Mouse (Mus musculus) neural tube, embryonic 14.5 days (tissue): ENCODE data around the gene Tmem98. TPM values are rescaled to one million over a fixed set of nuclear protein-coding genes. Genes with fewer than 3 reads are reported as not detected.

ENCODE experiments used
- ATAC-seq: fragments of 200-750 bp; cut with Nextera tagmentation; 2 replicates; pipeline ENCODE4 v1.8.0; 2017; ENCODE audit warnings: low read depth, mild to moderate bottlenecking, moderate TSS enrichment, moderate library complexity
- H3K27ac ChIP-seq: fragments of 300-500 bp; sonication (generic); 2 replicates; pipeline ENCODE4 v1.5.1; 2014; ENCODE audit warnings: low read depth, mild to moderate bottlenecking, control low read depth, low read length, moderate library complexity, mixed read lengths
- H3K27me3 ChIP-seq: fragments of 300-500 bp; sonication (generic); 2 replicates; pipeline ENCODE4 v1.6.1; 2014; ENCODE audit warnings: low read length; ENCODE audit not compliant: control insufficient read depth, insufficient read depth
- H3K36me3 ChIP-seq: fragments of 300-500 bp; sonication (generic); 2 replicates; pipeline ENCODE4 v1.6.1; 2014; ENCODE audit warnings: low read length, mixed read lengths; ENCODE audit not compliant: control insufficient read depth, insufficient read depth
- H3K4me1 ChIP-seq: fragments of 300-500 bp; sonication (generic); 2 replicates; pipeline ENCODE4 v1.6.1; 2014; ENCODE audit warnings: low read length; ENCODE audit not compliant: control insufficient read depth, insufficient read depth
- H3K4me2 ChIP-seq: fragments of 300-500 bp; sonication (generic); 2 replicates; pipeline ENCODE4 v1.6.1; 2014; ENCODE audit warnings: mild to moderate bottlenecking, low read depth, low read length, control low read depth
- H3K4me3 ChIP-seq: fragments of 300-500 bp; sonication (generic); 2 replicates; pipeline ENCODE4 v1.5.1; 2014; ENCODE audit warnings: low read depth, low read length, control low read depth, mixed read lengths
- H3K9ac ChIP-seq: fragments of 300-500 bp; sonication (generic); replicated peaks from 2 replicates; pipeline ENCODE4 v1.6.1; 2014; ENCODE audit warnings: low read depth, mild to moderate bottlenecking, control low read depth, low read length, mixed read lengths
- H3K9me3 ChIP-seq: fragments of 300-500 bp; sonication (generic); 2 replicates; pipeline ENCODE4 v1.6.1; 2016; ENCODE audit warnings: low read length; ENCODE audit not compliant: control insufficient read depth
- WGBS: fragments of 180-500 bp; shearing (Covaris S2); extraction: QIAGEN DNeasy Blood & Tissue Kit; methylation state at CpG from one replicate; pipeline ENCODE4 v1.1.7; 2014; 5-methylcytosine and 5-hydroxymethylcytosine counted together
- polyA plus RNA-seq: library from polyadenylated mRNA; unstranded; fragments of >200 nt; fragmentation: Nextera tagmentation; extraction: Ambion mirVana; gene quantifications from 2 replicates; pipeline ENCODE4 v1.2.1, GENCODE M21; 2014

Gene Tmem98
- polyA plus RNA-seq, 1 experiment from 2014 or later = 12.1 TPM

DNA sequence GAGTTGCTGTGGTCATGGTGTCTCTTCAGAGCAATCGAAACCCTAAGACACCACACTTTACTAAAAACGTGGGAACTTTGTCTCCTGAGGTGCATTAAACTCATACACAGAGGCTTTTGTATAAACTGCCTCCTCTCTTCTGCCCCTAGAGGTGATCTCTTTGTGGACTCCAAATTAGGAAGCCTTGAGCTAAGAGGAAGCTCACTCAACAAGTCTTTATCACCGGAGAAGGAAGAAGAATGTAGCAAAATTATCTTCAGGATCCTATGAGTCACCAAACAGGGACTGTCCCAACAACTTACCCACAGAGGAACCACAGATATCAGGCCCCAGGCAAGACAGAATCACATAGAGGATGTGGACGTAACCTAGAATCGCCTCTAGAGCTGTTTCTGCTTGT lies 24.3 kb upstream of the Tmem98 start:
- WGBS = 93% methylated on average over 5 of the region's 5 CpGs
- H3K27me3 ChIP-seq = no peaks in the 10 kb centered on the region

DNA sequence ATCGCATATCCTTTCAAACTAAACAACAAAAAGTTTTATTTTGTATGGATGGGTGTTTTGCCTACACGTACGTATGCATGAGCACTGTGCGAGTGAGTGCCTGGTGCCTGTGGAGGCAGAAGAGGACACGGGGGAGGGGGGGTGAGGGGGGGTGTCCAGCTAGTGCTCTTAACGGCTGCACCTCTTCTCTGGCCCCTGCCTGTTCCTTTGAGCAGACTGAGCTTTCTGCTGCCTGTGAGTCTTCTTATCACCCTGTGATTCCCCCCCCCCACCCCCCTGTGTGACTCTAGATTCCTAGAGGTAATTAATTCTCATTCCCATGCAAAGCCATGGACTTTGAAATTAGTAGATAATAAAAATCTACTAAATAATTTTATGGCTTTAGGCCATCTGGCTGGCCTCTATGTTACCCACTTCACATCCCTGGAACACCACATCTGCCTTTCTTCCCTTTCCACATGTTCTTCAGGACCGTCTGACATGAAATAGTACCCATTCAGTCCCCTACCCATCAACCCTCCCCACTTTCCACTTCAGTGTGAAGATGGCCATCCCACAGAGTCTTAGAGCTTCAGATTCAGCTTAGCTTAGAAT lies 20.2 kb upstream of the Tmem98 start:
- H3K9me3 ChIP-seq = no peaks in the 10 kb centered on the region
- H3K36me3 ChIP-seq = no peaks in the 10 kb centered on the region
- no peak overlapping the region for H3K4me3 ChIP-seq
- no peak for ATAC-seq
- H3K27ac ChIP-seq = no peak overlapping the region
- H3K9ac ChIP-seq = no peak overlapping the region
- H3K27me3 ChIP-seq = no peaks in the 10 kb centered on the region
- H3K4me2 ChIP-seq = no peak overlapping the region
- no peaks in the 10 kb centered on the region for H3K4me1 ChIP-seq
- 42% methylated on average over 7 of the region's 7 CpGs for WGBS

More for the DNA sequence above, 24.3 kb upstream of the Tmem98 start:
- Histone ChIP-seq H3K4me2 (no peak overlapping the region), H3K4me3 (no peak overlapping the region), H3K9me3 (no peaks in the 10 kb centered on the region), H3K27ac (no peak overlapping the region), H3K4me1 (no peaks in the 10 kb centered on the region), H3K36me3 (no peaks in the 10 kb centered on the region), H3K9ac (no peak overlapping the region)
- ATAC-seq = no peak

DNA sequence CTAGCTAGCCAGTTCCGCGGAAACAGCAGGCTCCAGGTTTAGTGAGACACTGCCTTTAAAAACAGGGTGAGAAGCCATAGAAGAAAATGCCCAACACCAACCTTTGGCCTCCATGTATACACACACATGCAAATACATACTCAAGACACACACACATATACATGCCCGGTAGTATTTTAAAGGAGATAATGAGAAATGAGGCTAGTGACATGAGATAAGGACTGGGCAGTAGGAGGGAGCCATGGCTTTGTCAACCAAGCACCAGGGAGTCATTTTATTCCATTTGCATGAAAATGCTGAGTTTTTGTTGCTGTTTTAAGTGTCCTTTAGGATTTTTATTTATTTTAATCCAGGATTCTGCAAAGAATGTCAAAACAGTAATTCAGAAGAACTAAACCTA lies 19.6 kb upstream of the Tmem98 start:
- H3K4me3 ChIP-seq = no peak overlapping the region
- no peaks in the 10 kb centered on the region for H3K36me3 ChIP-seq
- no peak overlapping the region for H3K9ac ChIP-seq
- 63% methylated on average over 3 of the region's 3 CpGs for WGBS
- no peaks in the 10 kb centered on the region for H3K27me3 ChIP-seq
- no peak for ATAC-seq
- H3K4me2 ChIP-seq = no peak overlapping the region
- H3K4me1 ChIP-seq = no peaks in the 10 kb centered on the region
- no peak overlapping the region for H3K27ac ChIP-seq
- H3K9me3 ChIP-seq = no peaks in the 10 kb centered on the region

DNA sequence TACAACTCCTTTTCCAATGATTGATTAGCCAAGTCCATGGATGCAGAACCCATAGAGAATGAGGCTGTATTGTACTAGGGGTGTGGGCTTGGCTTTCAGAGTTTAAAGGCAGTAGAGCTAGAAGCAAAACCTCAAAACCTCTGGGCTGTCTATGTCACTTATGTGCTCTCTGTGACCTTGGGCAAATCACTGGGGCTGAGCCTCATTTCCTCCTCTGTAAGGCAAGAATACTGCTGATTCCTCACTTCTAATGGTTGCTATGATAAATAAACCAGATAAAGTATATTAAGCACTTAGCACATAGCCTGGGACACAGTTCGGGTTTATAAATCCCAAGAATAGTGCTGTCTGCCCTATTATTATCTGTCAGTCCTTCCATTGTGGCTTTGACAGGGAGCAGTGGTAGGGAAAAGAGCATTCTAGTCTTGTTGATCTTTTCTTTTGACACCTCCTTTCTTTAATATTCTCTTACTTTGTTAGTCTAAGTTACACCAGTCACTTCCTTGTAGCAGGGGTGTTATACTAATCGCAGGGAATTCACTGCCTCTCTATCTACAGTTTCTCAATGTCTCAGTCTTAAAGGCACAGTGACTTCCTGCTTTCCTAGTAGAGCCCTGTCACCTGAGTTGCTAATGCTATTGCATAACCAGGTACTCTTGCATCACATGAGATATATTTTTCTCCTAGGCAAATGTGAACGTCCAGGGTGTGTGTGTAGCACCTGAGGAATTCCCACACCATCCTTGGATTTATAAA lies 18.1 kb upstream of the Tmem98 start:
- no peaks in the 10 kb centered on the region for H3K27me3 ChIP-seq
- no peaks in the 10 kb centered on the region for H3K9me3 ChIP-seq
- H3K4me1 ChIP-seq = no peaks in the 10 kb centered on the region
- no peak overlapping the region for H3K4me2 ChIP-seq
- no peak overlapping the region for H3K27ac ChIP-seq
- ATAC-seq = no peak
- H3K36me3 ChIP-seq = no peaks in the 10 kb centered on the region
- WGBS = 81% methylated on average over 3 of the region's 3 CpGs
- no peak overlapping the region for H3K9ac ChIP-seq
- no peak overlapping the region for H3K4me3 ChIP-seq

DNA sequence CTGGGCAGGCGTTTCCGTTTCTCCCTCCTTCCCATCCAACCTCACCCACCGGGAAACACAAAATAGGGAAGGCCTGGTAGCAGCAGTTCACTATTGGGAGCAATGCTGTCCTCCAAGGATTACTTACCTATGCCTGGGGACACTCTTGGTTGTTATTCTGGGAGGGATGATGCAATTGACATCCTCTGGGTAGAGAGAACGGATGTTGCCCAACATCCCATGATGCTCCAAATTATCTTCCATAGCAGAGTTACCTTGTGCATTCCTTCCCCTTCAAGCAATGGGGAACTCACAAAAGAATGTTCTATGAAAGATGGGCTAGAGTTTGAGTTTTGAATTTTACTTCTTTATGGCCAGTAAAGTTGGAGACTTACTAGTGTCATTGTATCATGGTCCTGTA lies 16.6 kb upstream of the Tmem98 start:
- Histone ChIP-seq H3K9me3 (no peaks in the 10 kb centered on the region), H3K4me3 (no peak overlapping the region), H3K27ac (no peak overlapping the region), H3K27me3 (no peaks in the 10 kb centered on the region), H3K4me2 (no peak overlapping the region), H3K9ac (no peak overlapping the region), H3K4me1 (no peaks in the 10 kb centered on the region), H3K36me3 (no peaks in the 10 kb centered on the region)
- ATAC-seq = no peak
- 89% methylated on average over 4 of the region's 4 CpGs for WGBS

DNA sequence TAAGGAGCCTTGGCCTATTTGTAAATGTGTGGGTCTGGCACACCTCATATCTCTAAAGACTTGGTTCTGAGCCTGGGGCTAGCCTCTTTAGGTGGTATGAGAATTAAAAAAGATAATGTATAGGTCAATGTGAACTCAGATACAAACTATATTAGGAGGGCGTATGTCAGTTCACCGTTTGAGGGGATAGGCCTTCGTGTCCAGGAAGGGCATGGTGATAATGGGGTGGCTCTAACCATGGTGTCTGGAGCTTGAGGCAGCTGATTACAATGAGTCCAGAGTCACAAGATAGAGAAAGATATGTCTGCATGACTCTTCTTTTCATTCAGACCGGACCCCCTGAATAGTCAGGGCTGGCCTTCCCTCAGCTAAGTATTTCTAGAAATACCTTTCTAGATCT lies 15.7 kb upstream of the Tmem98 start:
- Histone ChIP-seq H3K36me3 (no peaks in the 10 kb centered on the region), H3K4me3 (no peak overlapping the region), H3K4me2 (no peak overlapping the region), H3K9me3 (no peaks in the 10 kb centered on the region), H3K9ac (no peak overlapping the region), H3K27me3 (no peaks in the 10 kb centered on the region), H3K4me1 (no peaks in the 10 kb centered on the region), H3K27ac (no peak overlapping the region)
- ATAC-seq = no peak
- WGBS = 90% methylated on average over 4 of the region's 4 CpGs

DNA sequence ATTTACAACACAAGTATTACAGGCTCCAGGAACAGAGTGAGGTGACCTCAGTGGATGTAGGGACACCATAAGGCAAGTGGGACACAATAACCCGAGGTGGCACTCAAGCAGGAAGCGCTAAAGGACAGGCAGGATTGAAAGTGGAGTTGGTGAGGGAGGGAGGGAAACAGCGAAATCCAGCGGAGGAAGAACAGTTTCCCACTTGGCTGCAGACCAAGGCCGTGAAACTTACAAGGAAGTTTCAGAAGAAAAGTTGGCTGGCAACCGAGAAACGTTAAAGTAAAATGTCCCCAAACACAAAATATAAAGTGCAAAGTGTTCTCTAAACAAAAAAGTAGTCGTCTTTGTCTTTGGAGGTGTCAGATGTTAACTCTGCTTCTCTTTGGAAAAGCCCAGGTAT lies 14.5 kb upstream of the Tmem98 start:
- no peak overlapping the region for H3K9ac ChIP-seq
- H3K9me3 ChIP-seq = no peaks in the 10 kb centered on the region
- no peak overlapping the region for H3K4me3 ChIP-seq
- H3K27ac ChIP-seq = no peak overlapping the region
- no peaks in the 10 kb centered on the region for H3K36me3 ChIP-seq
- H3K4me1 ChIP-seq = no peaks in the 10 kb centered on the region
- no peak overlapping the region for H3K4me2 ChIP-seq
- 79% methylated on average over 8 of the region's 8 CpGs for WGBS
- ATAC-seq = no peak
- no peaks in the 10 kb centered on the region for H3K27me3 ChIP-seq

DNA sequence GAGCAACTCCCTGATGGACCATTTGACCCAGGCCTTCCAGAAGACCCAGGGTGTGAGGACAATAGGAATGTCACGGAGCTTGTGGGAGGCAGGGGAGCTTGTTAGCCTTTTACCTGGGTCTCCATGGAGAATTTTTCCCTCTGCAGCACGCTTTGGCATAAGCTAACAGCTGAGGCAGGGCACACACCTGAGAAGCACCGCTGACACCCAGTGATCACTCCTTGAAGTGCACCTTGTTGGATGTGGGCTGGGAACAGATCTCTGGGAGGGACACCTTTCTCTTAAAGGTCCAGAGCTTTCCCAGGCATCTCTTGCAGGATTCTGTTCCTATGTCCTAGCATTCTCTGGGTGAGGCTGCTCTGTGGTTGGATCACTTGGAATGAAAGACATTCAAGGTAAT lies 10.0 kb upstream of the Tmem98 start:
- ATAC-seq = no peak
- Histone ChIP-seq H3K4me3 (no peak overlapping the region), H3K27me3 (no peaks in the 10 kb centered on the region), H3K36me3 (no peaks in the 10 kb centered on the region), H3K9ac (no peak overlapping the region), H3K9me3 (no peaks in the 10 kb centered on the region), H3K4me1 (no peaks in the 10 kb centered on the region), H3K27ac (no peak overlapping the region), H3K4me2 (no peak overlapping the region)
- 43% methylated on average over 3 of the region's 3 CpGs for WGBS

DNA sequence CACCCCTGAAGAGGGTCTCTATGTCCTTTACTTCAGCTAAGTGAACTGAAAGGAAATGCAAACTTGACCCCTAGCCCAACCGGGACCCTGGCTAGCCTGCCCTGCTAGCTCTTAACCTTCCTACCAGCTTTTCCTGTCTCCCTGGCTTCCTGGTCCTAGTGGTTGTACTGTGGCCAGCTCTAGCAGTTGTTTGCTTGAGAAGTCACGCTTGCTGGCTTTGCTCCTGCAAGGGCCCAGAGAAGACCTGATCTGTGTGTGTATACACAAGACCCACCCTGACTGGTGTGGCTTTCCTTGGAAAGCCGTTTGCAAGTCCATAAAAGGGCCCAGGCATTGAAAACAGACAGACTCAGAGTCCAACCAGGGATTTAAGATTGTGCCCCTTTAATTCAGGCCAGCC lies 7.3 kb upstream of the Tmem98 start:
- H3K27me3 ChIP-seq = no peaks in the 10 kb centered on the region
- H3K4me1 ChIP-seq = no peaks in the 10 kb centered on the region
- WGBS = 51% methylated on average over 3 of the region's 3 CpGs
- H3K27ac ChIP-seq = no peak overlapping the region
- H3K9ac ChIP-seq = no peak overlapping the region
- no peaks in the 10 kb centered on the region for H3K36me3 ChIP-seq
- no peaks in the 10 kb centered on the region for H3K9me3 ChIP-seq
- H3K4me3 ChIP-seq = no peak overlapping the region
- H3K4me2 ChIP-seq = no peak overlapping the region
- ATAC-seq = no peak
